9 mouse cellular contexts compared by ENCODE assay signal in genomic region chr4:84675974-84676315, GRCm38 (mm10). TPM values are rescaled to one million over a fixed set of nuclear protein-coding genes. Genes with fewer than 3 reads are reported as not detected.
DNase-seq lines count a peak whose midpoint lies in the region; ATAC-seq and TF ChIP-seq lines count a peak whose summit lies in the region.
"Had no signal": no experiment of that assay in that cellular context is flagged by ENCODE, and none has a peak within 500 bp of the region (broad histone marks: within the 10 kb centered on the region; RNA-seq: fewer than 3 reads in every experiment).

No protein-coding gene starts in this region.

- DNase-seq in kidney, adult 8-10 months = no peak
- no peak for DNase-seq in embryonic facial prominence, embryonic 10.5 days (ENCODE audit: low spot score)
- peak; percentile 20 for DNase-seq in hindbrain, postnatal 0 days (ENCODE audit: low spot score)
- DNase-seq in midbrain, embryonic 14.5 days = peak; percentile 55
- DNase-seq in right cerebral cortex, postnatal 36 days (ENCODE audit: low spot score in 2 of 2) = no peak
- no peak for DNase-seq in spleen, postnatal 4 days (ENCODE audit: low spot score in 2 of 2)
- DNase-seq in kidney, postnatal 25 days = no peak

- no peak for TF ChIP-seq CTCF in hindbrain, postnatal 0 days (IDR thresholded peaks at IDR 0.05; ENCODE audit: low read depth)

- 1% methylated on average over 19 of the region's 19 CpGs for WGBS in kidney, embryonic 14.5 days
- WGBS in embryonic facial prominence, embryonic 10.5 days = under 1% methylated on average over 19 of the region's 19 CpGs
- 3% methylated on average over 19 of the region's 19 CpGs for WGBS in hindbrain, postnatal 0 days
- WGBS in midbrain, embryonic 14.5 days = under 1% methylated on average over 19 of the region's 19 CpGs

- H3K4me2 ChIP-seq in kidney, embryonic 14.5 days (replicated peaks; ENCODE audit: low read depth, low read length) = peak overlapping the region; percentile 93
- peak overlapping the region; percentile 90 for H3K4me2 ChIP-seq in hindbrain, postnatal 0 days (ENCODE audit: low read depth, low read length)
- peak overlapping the region; percentile 97 for H3K4me2 ChIP-seq in midbrain, embryonic 14.5 days (ENCODE audit: low read length)

- peaks cover 9% of the 10 kb centered on the region; the same call in 1 of the 2 replicates for H3K27me3 ChIP-seq in kidney, embryonic 14.5 days (ENCODE audit: control insufficient read depth, insufficient read depth, low read length)
- peaks cover 71% of the 10 kb centered on the region for H3K27me3 ChIP-seq in embryonic facial prominence, embryonic 10.5 days (replicated peaks; ENCODE audit: low read depth, poor library complexity, severe bottlenecking)
- H3K27me3 ChIP-seq in hindbrain, postnatal 0 days (ENCODE audit: insufficient read depth, low read length) = peaks cover 24% of the 10 kb centered on the region
- H3K27me3 ChIP-seq in midbrain, embryonic 14.5 days (ENCODE audit: control insufficient read depth, insufficient read depth, low read length) = peaks cover 68% of the 10 kb centered on the region
- H3K27me3 ChIP-seq: Patski had no signal

- H3K9me3 ChIP-seq in kidney, embryonic 14.5 days (ENCODE audit: control insufficient read depth, low read length) = no peaks in the 10 kb centered on the region
- no peaks in the 10 kb centered on the region for H3K9me3 ChIP-seq in embryonic facial prominence, embryonic 10.5 days
- no peaks in the 10 kb centered on the region for H3K9me3 ChIP-seq in hindbrain, postnatal 0 days (ENCODE audit: low read length)
- H3K9me3 ChIP-seq in midbrain, embryonic 14.5 days (ENCODE audit: control insufficient read depth, low read length) = no peaks in the 10 kb centered on the region

- no peaks in the 10 kb centered on the region; the same call in 1 of the 2 replicates for H3K4me1 ChIP-seq in kidney, embryonic 14.5 days (ENCODE audit: control insufficient read depth, insufficient read depth, low read length)
- peaks cover 55% of the 10 kb centered on the region for H3K4me1 ChIP-seq in embryonic facial prominence, embryonic 10.5 days
- no peaks in the 10 kb centered on the region for H3K4me1 ChIP-seq in hindbrain, postnatal 0 days (ENCODE audit: insufficient read depth, low read length)
- peaks cover 14% of the 10 kb centered on the region; the same call in 1 of the 2 replicates for H3K4me1 ChIP-seq in midbrain, embryonic 14.5 days (ENCODE audit: control insufficient read depth, insufficient read depth, low read length)

- no peaks in the 10 kb centered on the region for H3K36me3 ChIP-seq in kidney, embryonic 14.5 days (ENCODE audit: control insufficient read depth, insufficient read depth, low read length)
- H3K36me3 ChIP-seq in embryonic facial prominence, embryonic 10.5 days (replicated peaks) = no peaks in the 10 kb centered on the region
- H3K36me3 ChIP-seq in hindbrain, postnatal 0 days (ENCODE audit: insufficient read depth, low read length) = no peaks in the 10 kb centered on the region
- no peaks in the 10 kb centered on the region for H3K36me3 ChIP-seq in midbrain, embryonic 14.5 days (ENCODE audit: control insufficient read depth, insufficient read depth, low read length)

- ATAC-seq in kidney, embryonic 14.5 days (ENCODE audit: low FRiP score, low TSS enrichment) = no peak
- ATAC-seq in hindbrain, postnatal 0 days = no peak
- no peak for ATAC-seq in midbrain, embryonic 14.5 days (ENCODE audit: low FRiP score, low TSS enrichment)

- peak overlapping the region; percentile 75 for H3K4me3 ChIP-seq in kidney, embryonic 14.5 days (ENCODE audit: low read length)
- peak overlapping the region; percentile 81 for H3K4me3 ChIP-seq in embryonic facial prominence, embryonic 10.5 days
- H3K4me3 ChIP-seq in hindbrain, postnatal 0 days (ENCODE audit: low read length) = peak overlapping the region; percentile 65
- H3K4me3 ChIP-seq in midbrain, embryonic 14.5 days (replicated peaks; ENCODE audit: low read depth, low read length) = peak overlapping the region; percentile 55

- peak overlapping the region; percentile 78; the same call in 1 of the 2 replicates for H3K27ac ChIP-seq in kidney, embryonic 14.5 days (ENCODE audit: low read depth, low read length)
- H3K27ac ChIP-seq in embryonic facial prominence, embryonic 10.5 days (replicated peaks) = peak overlapping the region; percentile 93
- H3K27ac ChIP-seq in hindbrain, postnatal 0 days = no peak overlapping the region
- peak overlapping the region; percentile 45; the same call in 1 of the 2 replicates for H3K27ac ChIP-seq in midbrain, embryonic 14.5 days (replicated peaks; ENCODE audit: low read depth, low read length)

- H3K9ac ChIP-seq in kidney, embryonic 14.5 days (ENCODE audit: low read depth, low read length) = peak overlapping the region; percentile 76
- peak overlapping the region; percentile 31; the same call in 1 of the 2 replicates for H3K9ac ChIP-seq in hindbrain, postnatal 0 days (replicated peaks; ENCODE audit: low read length)
- peak overlapping the region; percentile 61; the same call in 1 of the 2 replicates for H3K9ac ChIP-seq in midbrain, embryonic 14.5 days (replicated peaks; ENCODE audit: low read length)

RNA-seq across cellular contexts. Expression of gene Bnc2, which starts 0.9 kb away (rescaled TPM):
- 12.2 and 14.0 TPM in 2 replicates for polyA plus RNA-seq in kidney, embryonic 14.5 days (2014; fragmentation: Nextera tagmentation; extraction: Ambion mirVana)
- polyA plus RNA-seq in embryonic facial prominence, embryonic 10.5 days (2016; fragmentation: Nextera tagmentation; extraction: Ambion mirVana) = 13.0 and 22.2 TPM in 2 replicates
- total RNA-seq in hindbrain, postnatal 0 days (2014; rRNA removed) = 15.5 and 19.4 TPM in 2 replicates
- polyA plus RNA-seq in hindbrain, postnatal 0 days (2015; fragmentation: Nextera tagmentation; extraction: Ambion mirVana) = 6.3 and 6.4 TPM in 2 replicates
- polyA plus RNA-seq in midbrain, embryonic 14.5 days (2014; fragmentation: Nextera tagmentation; extraction: Ambion mirVana) = 29.9 and 34.6 TPM in 2 replicates

Comparison
In these comparisons a context has a peak if more than half of its experiments do, and no peak if none do; other contexts are left out.
1. DNase-seq: peak in hindbrain, postnatal 0 days (single experiment) and midbrain, embryonic 14.5 days (single experiment); none in kidney, adult 8-10 months (0 of 2), embryonic facial prominence, embryonic 10.5 days (single experiment), right cerebral cortex, postnatal 36 days (0 of 2), spleen, postnatal 4 days (0 of 2) and kidney, postnatal 25 days (0 of 2).
2. Peak in every context shown above with its lines, with median percentiles within 50 percentile points of each other: H3K4me2 ChIP-seq, H3K4me3 ChIP-seq and H3K9ac ChIP-seq.